Mouse (Mus musculus) intestine, postnatal 0 days (tissue): Measurements from ENCODE around the gene Zap70. TPM values are rescaled to one million over a fixed set of nuclear protein-coding genes. Genes with fewer than 3 reads are reported as not detected.

Source experiments
- ATAC-seq: fragments of 200-750 bp; cut with Nextera tagmentation; 2 replicates; pipeline ENCODE4 v1.8.0; 2017; ENCODE audit warnings: mild to moderate bottlenecking, moderate TSS enrichment, moderate library complexity
- H3K27ac ChIP-seq: fragments of 300-500 bp; sonication (generic); 2 replicates; pipeline ENCODE4 v1.5.1; 2014; ENCODE audit warnings: mild to moderate bottlenecking, low read depth, low read length, moderate library complexity
- H3K27me3 ChIP-seq: fragments of 300-500 bp; sonication (generic); replicated peaks from 2 replicates; pipeline ENCODE4 v1.6.1; 2014; ENCODE audit warnings: low read length, mixed read lengths; ENCODE audit not compliant: control insufficient read depth, insufficient read depth
- H3K36me3 ChIP-seq: fragments of 300-500 bp; sonication (generic); 2 replicates; pipeline ENCODE4 v1.6.1; 2014; ENCODE audit warnings: mild to moderate bottlenecking, moderate library complexity; ENCODE audit not compliant: control insufficient read depth, insufficient read depth
- H3K4me1 ChIP-seq: fragments of 300-500 bp; sonication (generic); replicated peaks from 2 replicates; pipeline ENCODE4 v1.6.1; 2014; ENCODE audit warnings: antibody characterized with exemption, low read length, mixed read lengths; ENCODE audit not compliant: control insufficient read depth, insufficient read depth
- H3K4me2 ChIP-seq: fragments of 300-500 bp; sonication (generic); replicated peaks from 2 replicates; pipeline ENCODE4 v1.6.1; 2014; ENCODE audit warnings: low read depth, mild to moderate bottlenecking, moderate library complexity
- H3K4me3 ChIP-seq: fragments of 300-500 bp; sonication (generic); 2 replicates; pipeline ENCODE4 v1.5.1; 2014; ENCODE audit warnings: low read depth, low read length
- H3K9ac ChIP-seq: fragments of 300-500 bp; sonication (generic); 2 replicates; pipeline ENCODE4 v1.6.1; 2014; ENCODE audit warnings: mild to moderate bottlenecking, low read depth, low read length
- H3K9me3 ChIP-seq: fragments of 300-500 bp; sonication (generic); 2 replicates; pipeline ENCODE4 v1.6.1; 2016; ENCODE audit warnings: mixed run types; ENCODE audit not compliant: control insufficient read depth
- CTCF ChIP-seq: sonication (generic); IDR thresholded peaks from 2 replicates; pipeline ENCODE4 v1.5.1; 2016; ENCODE audit warnings: low read depth, mild to moderate bottlenecking, control low read depth, antibody characterized with exemption, moderate library complexity
- WGBS: fragments of 180-500 bp; shearing (Covaris S2); extraction: QIAGEN DNeasy Blood & Tissue Kit; methylation state at CpG from one replicate; pipeline ENCODE4 v1.1.7; 2014; 5-methylcytosine and 5-hydroxymethylcytosine counted together
- polyA plus RNA-seq: library from polyadenylated mRNA; unstranded; fragments of >200 nt; fragmentation: Nextera tagmentation; extraction: Ambion mirVana; gene quantifications from 2 replicates; pipeline ENCODE4 v1.2.1, GENCODE M21; 2015

Gene Zap70
- polyA plus RNA-seq, 1 experiment from 2014 or later = 0.70 TPM

GRCm38 (mm10) chr1:36768786-36769185, 7.2 kb downstream of the Zap70 start:
- TF ChIP-seq CTCF = no peak
- no peak overlapping the region for H3K9ac ChIP-seq
- H3K4me2 ChIP-seq = no peak overlapping the region
- no peaks in the 10 kb centered on the region for H3K27me3 ChIP-seq
- H3K36me3 ChIP-seq = no peaks in the 10 kb centered on the region
- no peak for ATAC-seq
- WGBS = 76% methylated on average over 5 of the region's 5 CpGs
- H3K9me3 ChIP-seq = no peaks in the 10 kb centered on the region
- no peak overlapping the region for H3K4me3 ChIP-seq
- H3K27ac ChIP-seq = no peak overlapping the region
- H3K4me1 ChIP-seq = no peaks in the 10 kb centered on the region

GRCm38 (mm10) chr1:36769951-36770350, 8.4 kb downstream of the Zap70 start:
- Histone ChIP-seq H3K4me1 (no peaks in the 10 kb centered on the region), H3K4me2 (no peak overlapping the region), H3K27me3 (no peaks in the 10 kb centered on the region), H3K9ac (no peak overlapping the region), H3K4me3 (no peak overlapping the region), H3K27ac (no peak overlapping the region), H3K36me3 (no peaks in the 10 kb centered on the region), H3K9me3 (no peaks in the 10 kb centered on the region)
- TF ChIP-seq CTCF = no peak
- WGBS = 89% methylated on average over 1 of the region's 1 CpGs
- no peak for ATAC-seq

DNA sequence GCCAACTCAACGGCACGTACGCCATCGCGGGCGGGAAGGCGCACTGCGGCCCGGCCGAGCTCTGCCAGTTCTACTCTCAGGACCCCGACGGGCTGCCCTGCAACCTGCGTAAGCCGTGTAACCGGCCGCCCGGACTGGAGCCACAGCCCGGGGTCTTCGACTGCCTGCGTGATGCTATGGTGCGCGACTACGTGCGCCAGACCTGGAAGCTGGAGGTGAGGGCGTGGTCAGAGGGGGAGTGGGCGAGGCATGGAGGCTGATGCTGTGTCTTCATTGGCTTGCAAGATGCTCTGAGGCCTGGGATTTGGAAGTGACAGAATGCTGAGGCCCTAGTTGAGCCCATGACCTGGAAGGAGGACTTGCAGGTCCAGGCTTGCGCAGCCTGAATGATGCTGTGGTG, 9.4 kb downstream of the Zap70 start:
- no peaks in the 10 kb centered on the region for H3K4me1 ChIP-seq
- 0 out of 2 replicates have a peak overlapping the region, but pooled peaks have one; percentile 9 for H3K4me3 ChIP-seq
- no peaks in the 10 kb centered on the region for H3K36me3 ChIP-seq
- 0 out of 2 replicates have a peak, but pooled peaks cover 2% of the 10 kb centered on the region for H3K9me3 ChIP-seq
- WGBS = 24% methylated on average over 27 of the region's 27 CpGs
- TF ChIP-seq CTCF = no peak
- no peak for ATAC-seq
- H3K4me2 ChIP-seq = peak overlapping the region; percentile 46
- no peak overlapping the region for H3K9ac ChIP-seq
- H3K27ac ChIP-seq = no peak overlapping the region
- H3K27me3 ChIP-seq = no peaks in the 10 kb centered on the region

- no peak for TF ChIP-seq CTCF
- Histone ChIP-seq H3K36me3 (no peaks in the 10 kb centered on the region), H3K9me3 (0 out of 2 replicates have a peak, but pooled peaks cover 2% of the 10 kb centered on the region), H3K27me3 (no peaks in the 10 kb centered on the region), H3K4me3 (no peak overlapping the region), H3K9ac (no peak overlapping the region), H3K4me2 (0 out of 2 replicates have a peak overlapping the region, but pooled peaks have one; percentile 13), H3K4me1 (no peaks in the 10 kb centered on the region), H3K27ac (no peak overlapping the region)
- peak; percentile 93 for ATAC-seq
- WGBS = 54% methylated on average over 9 of the region's 9 CpGs
Measured at GRCm38 (mm10) chr1:36772198-36772934, 10.8 kb downstream of the Zap70 start.

GRCm38 (mm10) chr1:36780793-36781192, 19.2 kb downstream of the Zap70 start:
- no peaks in the 10 kb centered on the region for H3K9me3 ChIP-seq
- H3K27me3 ChIP-seq = no peaks in the 10 kb centered on the region
- no peak overlapping the region for H3K9ac ChIP-seq
- no peaks in the 10 kb centered on the region; the same call in 1 of the 2 replicates for H3K4me1 ChIP-seq
- no peak overlapping the region for H3K4me3 ChIP-seq
- H3K27ac ChIP-seq = no peak overlapping the region
- ATAC-seq = no peak
- H3K36me3 ChIP-seq = no peaks in the 10 kb centered on the region
- WGBS = 86% methylated on average over 13 of the region's 13 CpGs
- no peak overlapping the region for H3K4me2 ChIP-seq
- no peak for TF ChIP-seq CTCF

GRCm38 (mm10) chr1:36782476-36782875, 20.9 kb downstream of the Zap70 start:
- H3K27ac ChIP-seq = no peak overlapping the region
- ATAC-seq = no peak
- H3K9ac ChIP-seq = no peak overlapping the region
- TF ChIP-seq CTCF = peak; percentile 19; the same call in 1 of the 2 replicates
- no peaks in the 10 kb centered on the region; the same call in 1 of the 2 replicates for H3K4me1 ChIP-seq
- H3K4me3 ChIP-seq = no peak overlapping the region
- H3K36me3 ChIP-seq = no peaks in the 10 kb centered on the region
- no peaks in the 10 kb centered on the region for H3K27me3 ChIP-seq
- 68% methylated on average over 11 of the region's 11 CpGs for WGBS
- no peaks in the 10 kb centered on the region for H3K9me3 ChIP-seq
- H3K4me2 ChIP-seq = no peak overlapping the region
